Mouse (Mus musculus) heart, adult 2 months (tissue): ENCODE measurements around the gene Pias3.

Experiments used
- CTCF ChIP-seq: fragments of 200-600 bp; IDR thresholded peaks from 2 replicates; pipeline ENCODE4 v1.8.1; 2022; ENCODE audit warnings: antibody characterized with exemption, mild to moderate bottlenecking, moderate library complexity
- EP300 ChIP-seq: fragments of 200-500 bp; IDR thresholded peaks from 2 replicates; pipeline ENCODE4 v1.6.1; 2011; ENCODE audit warnings: low read depth, low read length, control low read depth; ENCODE audit not compliant: insufficient read depth
- POLR2A ChIP-seq: fragments of 200-500 bp; IDR thresholded peaks from 2 replicates; pipeline ENCODE4 v1.6.1; 2011; ENCODE audit warnings: mild to moderate bottlenecking, low read depth, low read length, control low read depth; ENCODE audit not compliant: insufficient read depth

GRCm38 (mm10) chr3:96696766-96697732 is 865 bp downstream of the Pias3 start:
- TF ChIP-seq CTCF (no peak), POLR2A (peak; percentile 57; the same call in 1 of the 2 replicates), EP300 (no peak)
